Mouse (Mus musculus) adipocyte (in vitro differentiated cells): Measurements from ENCODE around the gene Dlst.

Source experiments
- DNase-seq: peaks from one replicate; pipeline ENCODE4 v3.0.0-alpha.2; 2016; ENCODE audit warnings: low spot score

Gene Dlst

GRCm38 (mm10) chr12:85110698-85111592, at the start of gene Dlst, which contains the start of gene Prox2:
Dlst (plus strand) TSS chr12:85110833.
Prox2 (minus strand) TSS chr12:85110759.
- peak; percentile 80 for DNase-seq

GRCm38 (mm10) chr12:85071043-85071442, 39.6 kb upstream of the Dlst start:
- peak; percentile 19 for DNase-seq

- no peak for DNase-seq
These were observed 33.5 kb upstream of the Dlst start for GRCm38 (mm10) chr12:85077100-85077499.

- no peak for DNase-seq
These were observed 26.4 kb upstream of the Dlst start for GRCm38 (mm10) chr12:85084257-85084656.

DNA sequence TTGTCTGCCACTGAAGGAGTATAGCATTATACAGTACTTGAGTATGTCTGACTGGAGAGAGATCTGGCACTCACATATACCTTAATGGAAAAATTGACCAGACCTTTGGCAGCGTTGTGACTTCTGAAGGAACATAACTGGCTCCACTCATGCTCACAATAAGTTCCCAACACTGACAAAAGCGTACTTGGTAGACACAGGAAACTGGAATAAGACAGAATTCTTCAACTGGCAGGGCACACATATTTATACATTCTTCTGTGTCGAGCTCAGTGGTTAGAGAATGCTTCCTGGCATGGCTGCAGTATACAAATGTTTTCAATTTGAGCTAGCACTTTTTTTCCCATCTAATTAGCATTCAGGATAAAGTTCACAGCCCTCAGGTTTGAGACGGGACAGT, 25.7 kb upstream of the Dlst start:
- peak; percentile 25 for DNase-seq

GRCm38 (mm10) chr12:85087845-85088244, 22.8 kb upstream of the Dlst start:
- no peak for DNase-seq

- no peak for DNase-seq
These were observed 19.4 kb upstream of the Dlst start for GRCm38 (mm10) chr12:85091190-85091589.

DNA sequence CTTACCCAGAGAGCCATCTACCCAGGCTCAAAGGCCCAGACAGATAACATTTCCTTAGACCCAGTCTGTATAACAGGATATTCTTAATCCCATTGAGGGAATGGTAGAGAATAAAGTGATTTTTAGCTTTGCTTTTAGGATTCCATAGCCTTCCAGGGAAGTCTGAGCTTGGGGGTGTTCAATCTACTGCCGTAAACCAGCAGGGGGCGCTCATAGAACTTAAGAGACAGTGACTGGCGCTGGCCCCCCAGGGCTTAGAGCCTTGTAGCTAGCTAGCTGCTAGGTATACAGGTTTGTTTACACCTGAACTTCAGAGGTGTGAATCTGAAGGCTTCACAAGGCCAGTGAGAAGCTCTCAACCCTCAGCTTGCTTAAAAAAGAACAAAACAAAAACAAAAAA, 18.4 kb upstream of the Dlst start:
- peak; percentile 69 for DNase-seq

- DNase-seq, result no peak
These were observed 16.6 kb upstream of the Dlst start for GRCm38 (mm10) chr12:85094010-85094409.

DNA sequence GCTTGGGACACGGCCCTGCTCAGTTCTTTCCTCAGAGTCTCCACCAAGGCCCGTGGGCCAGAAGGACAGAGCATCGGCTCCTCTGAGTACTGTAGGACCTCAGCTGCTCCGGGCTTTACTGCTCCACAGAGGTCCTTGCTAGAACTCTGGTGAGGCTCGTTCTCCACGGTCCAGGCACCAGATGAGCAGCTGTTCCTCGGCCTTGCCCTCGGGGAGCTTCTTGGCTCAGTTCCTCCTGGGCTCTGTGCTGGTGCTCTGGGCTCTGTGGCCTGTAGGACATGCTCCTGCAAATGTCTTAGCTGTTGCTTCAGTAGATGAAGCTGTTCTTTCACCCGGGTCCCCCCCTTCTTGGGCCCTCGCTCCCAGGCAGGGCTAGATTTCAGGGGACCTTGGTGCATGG, 15.9 kb upstream of the Dlst start:
- DNase-seq, result peak; percentile 28

- no peak for DNase-seq
These were observed 15.5 kb upstream of the Dlst start for GRCm38 (mm10) chr12:85095146-85095545.

- DNase-seq, result no peak
These were observed 14.8 kb upstream of the Dlst start for GRCm38 (mm10) chr12:85095859-85096258.

DNA sequence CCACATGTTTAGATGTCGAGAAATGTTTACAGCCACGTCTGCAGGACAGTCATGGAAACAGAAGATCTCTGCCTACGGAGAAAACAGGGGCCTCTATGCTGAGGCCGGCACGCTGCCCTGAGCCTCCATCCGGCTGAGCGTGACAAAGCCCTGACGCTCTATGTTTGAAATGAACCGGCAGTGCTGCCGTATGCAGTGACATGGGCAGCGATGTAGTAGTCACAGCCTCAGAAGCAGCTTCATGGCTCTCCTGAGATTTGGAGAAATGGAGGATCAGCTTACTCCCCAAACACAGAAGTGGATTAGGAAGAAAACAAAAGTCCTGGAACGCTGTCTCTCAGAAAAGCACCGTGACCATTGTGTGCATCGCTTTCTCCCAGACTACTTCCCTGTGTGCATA, 9.6 kb upstream of the Dlst start:
- no peak for DNase-seq

GRCm38 (mm10) chr12:85101521-85102106, 9.0 kb upstream of the Dlst start:
- no peak for DNase-seq

DNA sequence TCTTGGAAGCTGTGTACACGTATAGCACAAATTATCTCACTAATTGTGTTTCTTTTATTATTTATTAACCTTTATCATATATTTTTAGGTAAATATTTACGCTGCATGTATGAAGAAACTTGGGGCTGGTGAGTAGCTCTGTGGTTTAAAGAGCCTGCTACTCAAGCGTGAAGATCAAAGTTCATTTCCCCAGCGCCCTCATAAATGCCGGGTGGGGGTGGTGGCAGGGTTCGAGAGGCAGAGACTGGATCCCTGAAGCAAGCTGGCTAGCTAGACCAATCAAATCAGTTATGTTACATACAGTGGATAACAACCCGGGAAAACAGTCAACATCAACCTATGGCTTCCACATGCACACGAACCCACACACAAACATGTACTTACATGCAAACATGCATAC, 7.5 kb upstream of the Dlst start:
- DNase-seq, result no peak

DNA sequence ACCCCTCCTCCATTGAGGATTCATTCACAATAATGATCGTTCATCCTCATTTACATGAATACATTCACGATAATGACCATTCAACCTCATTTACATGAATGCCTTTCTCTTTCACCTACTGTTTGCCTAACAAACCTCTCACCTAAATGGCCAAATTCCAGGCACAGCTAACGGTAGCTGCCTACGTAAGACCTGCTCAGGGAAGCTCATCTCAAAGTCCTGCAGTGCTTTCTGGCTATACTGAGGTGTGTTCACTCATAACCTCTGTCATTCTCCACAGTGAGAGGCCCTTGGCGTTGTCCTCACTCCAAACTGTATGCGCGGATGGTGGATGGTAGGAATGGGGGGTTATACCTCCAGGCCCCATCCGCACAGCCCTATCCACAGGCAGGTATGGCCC, 5.8 kb upstream of the Dlst start:
- DNase-seq, result no peak

GRCm38 (mm10) chr12:85106292-85106691, 4.3 kb upstream of the Dlst start:
- no peak for DNase-seq

GRCm38 (mm10) chr12:85108643-85109042, 2.0 kb upstream of the Dlst start:
- DNase-seq, result no peak

DNA sequence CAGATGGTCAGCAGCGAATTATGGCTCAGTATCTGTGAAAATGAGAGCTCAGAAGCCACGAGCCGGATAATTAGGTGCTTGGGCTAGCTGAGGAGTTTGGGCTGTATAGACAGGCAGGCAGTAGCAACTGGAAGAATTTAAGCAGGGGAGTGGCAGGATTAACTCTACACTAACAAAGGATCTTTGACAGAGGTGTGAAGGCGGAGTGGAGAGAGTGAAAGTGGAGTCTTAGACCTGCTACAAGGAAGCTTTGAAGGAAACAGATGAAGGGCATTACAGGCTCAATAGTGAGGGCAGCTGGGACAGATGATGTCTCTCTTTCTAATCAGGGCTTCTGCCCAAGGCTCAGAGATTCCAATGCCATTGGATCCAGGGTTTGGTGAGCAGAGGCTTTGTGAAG, 1.2 kb upstream of the Dlst start:
- DNase-seq, result no peak

DNA sequence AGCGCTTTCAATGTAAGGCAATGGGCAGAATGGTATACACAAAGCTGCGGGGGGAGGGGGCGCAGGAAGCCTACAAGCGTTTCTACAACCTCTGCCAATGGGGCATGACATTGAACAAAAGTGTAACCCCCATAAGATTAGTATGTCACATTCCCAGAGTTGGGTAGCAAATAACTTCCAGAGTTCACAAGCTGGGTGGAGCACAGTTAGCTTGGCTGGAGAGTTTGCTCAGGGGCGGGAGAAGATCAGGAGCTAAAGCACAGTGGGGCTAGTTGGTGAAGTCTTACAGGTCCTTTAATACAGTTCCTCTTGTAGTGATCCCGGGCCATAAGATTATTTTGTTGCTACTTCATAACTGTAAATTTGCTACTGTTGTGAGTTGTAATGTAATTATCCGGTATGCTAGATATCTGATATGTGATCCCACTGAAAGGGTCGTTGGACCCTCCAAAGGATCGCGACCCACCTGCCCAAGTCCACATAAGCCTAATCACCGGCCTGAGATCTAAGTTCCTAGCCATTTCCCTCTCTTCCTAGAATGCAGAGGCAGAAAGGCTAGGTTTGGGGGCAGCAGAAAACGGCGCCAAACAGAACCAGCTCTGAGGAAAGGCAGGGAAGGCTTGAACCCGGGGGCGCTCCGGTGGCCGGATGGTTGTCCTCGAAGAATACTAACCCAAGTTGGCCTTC, 479 bp upstream of the Dlst start:
- DNase-seq, result peak; percentile 45

DNA sequence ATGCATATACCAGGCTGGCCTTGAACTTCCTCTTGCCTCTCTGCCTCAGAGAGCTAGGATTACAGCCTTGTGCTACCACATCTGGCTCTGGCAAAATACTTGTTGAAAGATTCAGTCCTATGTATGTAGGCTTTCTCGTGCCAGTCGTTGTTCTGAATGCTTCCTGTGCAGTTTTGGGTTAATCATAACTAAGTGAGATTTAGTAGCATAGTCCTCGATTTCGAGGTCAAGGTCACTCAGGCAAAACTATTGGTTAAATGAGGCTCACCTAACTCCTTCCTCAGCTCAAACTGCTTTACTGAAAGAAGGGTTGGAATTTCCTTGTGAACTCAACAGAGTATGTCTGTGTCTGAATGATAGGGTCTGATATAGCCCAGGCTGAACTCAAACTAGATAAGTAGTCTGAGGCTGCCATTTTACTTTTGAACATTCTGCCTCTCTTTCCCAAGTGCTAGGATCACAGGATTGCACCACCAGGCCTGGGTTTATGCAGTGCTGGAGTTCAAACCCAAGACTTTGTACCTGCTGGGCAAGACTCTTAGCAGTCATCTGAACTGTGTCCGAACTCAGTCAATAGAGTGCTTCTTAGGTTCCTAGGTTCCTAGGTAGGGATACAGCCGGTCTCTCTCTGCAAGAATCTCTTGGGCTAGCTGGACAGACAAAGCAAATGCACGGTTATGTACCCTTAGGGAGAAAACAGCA, 2.1 kb downstream of the Dlst start:
- DNase-seq, result no peak

GRCm38 (mm10) chr12:85113337-85113736, 2.7 kb downstream of the Dlst start:
- DNase-seq, result no peak
